Mouse (Mus musculus) heart, embryonic 16.5 days (tissue): ENCODE data around the gene Nsd2. TPM values are rescaled to one million over a fixed set of nuclear protein-coding genes. Genes with fewer than 3 reads are reported as not detected.

Source experiments
- ATAC-seq: fragments of 200-750 bp; cut with Nextera tagmentation; replicated peaks from 2 replicates; pipeline ENCODE4 v1.8.0; 2017; ENCODE audit warnings: moderate number of reproducible peaks; ENCODE audit not compliant: insufficient read depth, low FRiP score; ENCODE audit errors: extremely low read depth
- H3K27ac ChIP-seq: fragments of 300-500 bp; sonication (generic); 2 replicates; pipeline ENCODE4 v1.5.1; 2014; ENCODE audit warnings: mild to moderate bottlenecking, low read length, control low read depth, moderate library complexity
- H3K27me3 ChIP-seq: fragments of 300-500 bp; sonication (generic); 2 replicates; pipeline ENCODE4 v1.6.1; 2014; ENCODE audit warnings: low read length, mixed read lengths; ENCODE audit not compliant: control insufficient read depth, insufficient read depth
- H3K36me3 ChIP-seq: fragments of 300-500 bp; sonication (generic); 2 replicates; pipeline ENCODE4 v1.6.1; 2014; ENCODE audit not compliant: control insufficient read depth, insufficient read depth
- H3K4me1 ChIP-seq: fragments of 300-500 bp; sonication (generic); 2 replicates; pipeline ENCODE4 v1.6.1; 2014; ENCODE audit warnings: low read length, mixed read lengths; ENCODE audit not compliant: control insufficient read depth, insufficient read depth
- H3K4me2 ChIP-seq: fragments of 300-500 bp; sonication (generic); 2 replicates; pipeline ENCODE4 v1.6.1; 2014; ENCODE audit warnings: low read depth, mild to moderate bottlenecking, control low read depth, low read length
- H3K4me3 ChIP-seq: fragments of 300-500 bp; sonication (generic); 2 replicates; pipeline ENCODE4 v1.5.1; 2014; ENCODE audit warnings: mild to moderate bottlenecking, control low read depth, low read length
- H3K9ac ChIP-seq: fragments of 300-500 bp; sonication (generic); 2 replicates; pipeline ENCODE4 v1.6.1; 2014; ENCODE audit warnings: low read length, control low read depth
- H3K9me3 ChIP-seq: fragments of 300-500 bp; sonication (generic); replicated peaks from 2 replicates; pipeline ENCODE4 v1.6.1; 2016; ENCODE audit warnings: low read length; ENCODE audit not compliant: control insufficient read depth
- WGBS: fragments of 180-500 bp; shearing (Covaris S2); extraction: QIAGEN DNeasy Blood & Tissue Kit; methylation state at CpG from one replicate; pipeline ENCODE4 v1.1.7; 2014; 5-methylcytosine and 5-hydroxymethylcytosine counted together
- polyA plus RNA-seq: library from polyadenylated mRNA; unstranded; fragments of >200 nt; fragmentation: Nextera tagmentation; extraction: Ambion mirVana; gene quantifications from 2 replicates; pipeline ENCODE4 v1.2.1, GENCODE M21; 2015

The Nsd2 gene
- polyA plus RNA-seq: 24.3 and 28.1 TPM in 2 replicates

DNA sequence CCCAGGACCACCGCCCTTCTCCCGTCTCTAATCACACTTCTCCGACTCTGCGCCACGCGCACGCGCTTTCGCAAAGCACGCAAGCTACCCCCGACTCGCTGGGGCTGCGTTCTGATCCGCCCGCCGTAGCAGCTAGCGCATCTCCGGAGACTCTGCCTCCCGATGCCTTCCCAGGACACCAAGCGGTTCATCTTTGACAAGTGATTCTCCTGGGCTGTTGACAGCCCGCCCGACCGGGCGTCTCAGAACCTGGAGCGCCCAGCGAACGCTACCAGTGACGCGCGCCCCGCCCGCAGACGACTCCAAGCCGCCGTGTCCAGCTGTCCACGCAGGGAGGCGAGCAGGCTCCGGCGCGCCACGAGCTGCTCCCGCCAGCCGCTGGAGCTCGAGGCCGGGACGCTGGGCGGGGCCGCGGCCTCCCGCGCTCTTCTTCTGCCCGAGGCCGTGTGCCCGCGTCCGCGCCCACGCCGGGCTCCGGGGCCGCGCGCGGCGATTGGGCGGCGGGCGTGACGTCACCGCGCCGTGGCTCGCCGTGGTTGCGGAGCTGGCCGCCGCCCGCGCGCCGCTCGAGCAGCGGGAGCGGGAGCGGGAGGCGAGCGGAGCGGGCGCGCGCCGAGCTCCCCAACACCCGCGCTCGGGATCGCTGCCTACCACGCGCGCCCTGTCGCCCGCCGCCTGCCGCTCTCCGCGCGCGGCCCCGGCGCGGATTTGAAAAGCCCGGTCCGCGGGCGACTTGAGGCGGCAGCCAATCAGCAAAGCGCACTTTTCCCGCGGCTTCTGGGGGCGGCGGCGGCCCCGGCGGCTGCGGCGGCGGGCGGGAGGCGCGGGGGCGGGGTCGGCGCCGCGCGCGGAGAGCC lies at the start of gene Nsd2:
Gene Nsd2, plus strand, starts transcription at position 850 of the 857 bp plus-strand sequence.
- peak; percentile 85 for ATAC-seq
- no peaks in the 10 kb centered on the region for H3K36me3 ChIP-seq
- under 1% methylated on average over 128 of the region's 136 CpGs for WGBS
- H3K4me3 ChIP-seq: peak within 1 kb of the TSS; percentile 88
- peak within 1 kb of the TSS; percentile 100 for H3K9ac ChIP-seq
- H3K4me2 ChIP-seq: peak within 1 kb of the TSS; percentile 70
- peaks cover 35% of the 10 kb centered on the region for H3K4me1 ChIP-seq
- no peaks in the 10 kb centered on the region for H3K9me3 ChIP-seq
- peak within 1 kb of the TSS; percentile 97 for H3K27ac ChIP-seq
- H3K27me3 ChIP-seq: no peaks in the 10 kb centered on the region

DNA sequence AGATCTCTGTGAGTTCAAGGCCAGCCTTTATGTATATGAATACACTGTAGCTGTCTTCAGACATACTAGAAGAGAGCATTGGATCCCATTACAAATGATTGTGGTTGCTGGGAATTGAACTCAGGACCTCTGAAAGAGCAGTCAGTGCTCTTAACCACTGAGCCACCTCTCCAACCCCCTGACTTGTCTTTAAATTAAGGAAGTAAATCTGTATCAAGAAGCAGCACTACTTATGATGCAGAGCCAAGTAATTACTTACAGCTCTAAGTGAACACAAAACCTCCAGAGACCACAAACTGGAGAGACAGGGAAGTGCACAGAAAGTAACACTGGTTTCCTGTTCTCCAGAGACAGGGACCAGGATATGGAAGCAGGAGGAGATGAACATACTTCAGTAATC lies 43.3 kb upstream of the Nsd2 start:
- no peak overlapping the region for H3K4me2 ChIP-seq
- H3K27me3 ChIP-seq: no peaks in the 10 kb centered on the region
- no peak for ATAC-seq
- H3K27ac ChIP-seq: no peak overlapping the region
- no peaks in the 10 kb centered on the region for H3K9me3 ChIP-seq
- no peak overlapping the region for H3K4me3 ChIP-seq
- H3K36me3 ChIP-seq: peaks cover 8% of the 10 kb centered on the region
- peaks cover 10% of the 10 kb centered on the region for H3K4me1 ChIP-seq
- H3K9ac ChIP-seq: no peak overlapping the region

DNA sequence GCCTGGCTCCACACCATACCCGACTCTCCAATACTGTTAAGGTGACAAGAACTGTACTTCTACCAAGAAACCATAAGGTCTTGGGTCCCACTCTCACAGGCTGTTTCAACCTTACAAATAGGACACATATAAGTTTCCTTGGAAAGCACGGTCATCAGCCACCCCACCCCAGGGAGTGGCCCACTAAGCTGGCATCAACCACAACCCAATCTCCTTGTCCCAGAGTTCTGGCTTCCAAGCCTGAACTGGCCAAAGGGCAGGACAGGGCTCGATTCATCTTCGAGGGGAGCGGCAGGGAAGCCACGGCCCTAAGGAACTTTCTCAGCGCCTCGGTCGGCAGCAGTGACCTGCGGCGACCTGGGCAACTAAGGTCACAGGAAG lies 38.6 kb upstream of the Nsd2 start:
- no peaks in the 10 kb centered on the region for H3K9me3 ChIP-seq
- H3K36me3 ChIP-seq: peaks cover under 1% of the 10 kb centered on the region; the same call in 1 of the 2 replicates
- H3K27ac ChIP-seq: peak overlapping the region; percentile 90
- ATAC-seq: no peak
- no peaks in the 10 kb centered on the region for H3K27me3 ChIP-seq
- 4% methylated on average over 11 of the region's 11 CpGs for WGBS
- H3K4me2 ChIP-seq: peak overlapping the region; percentile 92
- peak overlapping the region; percentile 91 for H3K4me3 ChIP-seq
- peaks cover 13% of the 10 kb centered on the region for H3K4me1 ChIP-seq
- H3K9ac ChIP-seq: peak overlapping the region; percentile 86

DNA sequence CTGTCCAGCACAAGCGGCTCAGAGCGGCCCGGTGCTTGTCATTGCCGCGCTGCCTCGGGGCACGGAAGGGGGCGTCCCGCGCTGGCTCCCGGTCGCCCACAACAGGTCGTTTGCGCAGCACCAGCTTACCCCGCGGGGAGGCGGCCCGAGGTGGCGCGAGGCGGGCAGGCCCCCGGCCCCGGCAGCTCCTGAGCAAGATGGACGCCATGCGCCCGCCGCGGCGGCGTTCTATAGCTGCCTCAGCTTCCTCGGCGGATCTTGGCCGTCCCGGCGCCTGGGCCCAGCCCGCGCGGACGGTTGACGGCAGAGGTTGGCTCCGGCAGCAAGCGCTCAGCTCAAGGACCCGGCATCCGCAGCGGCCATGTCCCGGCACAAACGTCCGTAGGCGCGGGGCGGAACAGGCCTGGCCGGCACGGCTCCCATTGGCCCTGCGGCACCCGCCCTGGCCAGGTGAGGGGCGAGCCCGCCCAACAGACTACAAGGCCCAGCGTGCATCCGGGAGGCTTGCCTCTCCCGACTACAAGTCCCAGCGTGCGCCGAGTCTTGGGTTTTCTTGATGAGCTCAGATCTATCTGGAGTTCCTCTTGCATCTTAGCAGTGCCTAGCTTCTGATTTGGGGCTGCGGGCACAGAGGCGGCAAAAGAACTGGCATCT lies 38.1 kb upstream of the Nsd2 start, which contains the start of gene Letm1:
Gene Letm1, minus strand, starts transcription at position 473 of the 654 bp plus-strand sequence.
- peak within 1 kb of the TSS; percentile 90 for H3K27ac ChIP-seq
- peak within 1 kb of the TSS; percentile 86 for H3K9ac ChIP-seq
- H3K36me3 ChIP-seq: no peaks in the 10 kb centered on the region
- no peaks in the 10 kb centered on the region for H3K27me3 ChIP-seq
- peak within 1 kb of the TSS; percentile 92 for H3K4me2 ChIP-seq
- peak; percentile 100 for ATAC-seq
- peak within 1 kb of the TSS; percentile 91 for H3K4me3 ChIP-seq
- under 1% methylated on average over 65 of the region's 65 CpGs for WGBS
- peaks cover 13% of the 10 kb centered on the region for H3K4me1 ChIP-seq
- H3K9me3 ChIP-seq: no peaks in the 10 kb centered on the region

DNA sequence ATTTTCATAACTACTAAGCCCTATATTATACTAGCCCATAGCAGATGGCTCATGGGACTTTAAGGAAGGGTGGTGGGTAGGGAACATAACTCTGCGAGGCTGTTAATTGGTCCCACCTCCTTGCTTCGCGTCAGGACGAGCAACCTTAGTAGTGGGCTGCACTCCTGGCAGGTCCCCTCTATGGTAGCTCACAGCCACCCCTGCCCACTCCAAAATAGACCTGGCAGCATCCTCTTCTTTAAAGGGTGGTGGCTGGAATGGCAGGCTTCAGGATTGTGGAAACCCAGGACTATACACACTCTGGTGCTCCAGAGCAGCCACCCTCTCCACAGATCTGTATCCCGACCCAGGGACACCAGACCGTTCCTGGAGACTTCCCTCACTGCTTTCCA lies 37.5 kb upstream of the Nsd2 start:
- no peaks in the 10 kb centered on the region for H3K9me3 ChIP-seq
- peak overlapping the region; percentile 86 for H3K9ac ChIP-seq
- peak overlapping the region; percentile 92 for H3K4me2 ChIP-seq
- ATAC-seq: peak; percentile 39; the same call in 1 of the 2 replicates
- H3K27me3 ChIP-seq: no peaks in the 10 kb centered on the region
- H3K36me3 ChIP-seq: no peaks in the 10 kb centered on the region
- H3K4me1 ChIP-seq: peaks cover 13% of the 10 kb centered on the region
- H3K27ac ChIP-seq: peak overlapping the region; percentile 12
- 9% methylated on average over 6 of the region's 6 CpGs for WGBS
- peak overlapping the region; percentile 91 for H3K4me3 ChIP-seq

DNA sequence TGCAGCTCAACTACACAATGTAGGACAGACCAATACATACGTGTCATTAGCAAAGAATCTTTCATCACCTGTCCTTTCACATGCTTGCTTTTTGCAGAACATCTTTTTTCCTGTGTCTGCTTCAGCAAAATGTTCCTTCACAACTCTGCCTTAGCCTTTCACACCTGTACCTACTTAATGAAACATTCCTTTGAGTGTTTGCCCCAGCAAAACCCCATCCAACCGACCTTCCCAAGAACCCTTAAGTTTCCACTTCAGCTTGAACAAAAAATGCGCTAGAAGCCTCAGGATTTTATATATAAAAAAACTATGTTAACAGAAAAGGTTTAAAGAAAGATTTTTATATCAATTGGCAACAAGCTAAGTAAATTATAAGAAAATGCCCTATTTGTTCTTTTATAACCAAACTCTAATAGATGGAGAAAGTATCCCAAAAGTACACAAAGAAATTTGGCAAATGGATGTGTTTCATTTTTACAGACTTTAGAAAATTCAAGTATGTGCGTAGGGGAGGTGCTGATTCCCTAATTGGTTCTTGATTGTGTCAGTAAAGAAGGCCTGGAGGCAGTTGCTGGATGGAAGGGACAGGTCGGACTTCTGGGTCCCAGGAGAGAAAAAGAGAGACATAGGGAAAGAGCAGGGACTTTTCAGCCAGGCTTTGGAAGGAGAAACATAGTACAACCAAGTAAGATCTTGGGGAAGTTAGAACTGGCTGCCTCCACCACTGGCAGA lies 28.4 kb upstream of the Nsd2 start:
- H3K27ac ChIP-seq: no peak overlapping the region
- no peak overlapping the region for H3K4me3 ChIP-seq
- WGBS: 65% methylated on average over 5 of the region's 5 CpGs
- no peaks in the 10 kb centered on the region for H3K4me1 ChIP-seq
- no peak overlapping the region for H3K4me2 ChIP-seq
- no peak overlapping the region for H3K9ac ChIP-seq
- no peaks in the 10 kb centered on the region for H3K27me3 ChIP-seq
- H3K36me3 ChIP-seq: no peaks in the 10 kb centered on the region
- ATAC-seq: no peak
- no peaks in the 10 kb centered on the region for H3K9me3 ChIP-seq

DNA sequence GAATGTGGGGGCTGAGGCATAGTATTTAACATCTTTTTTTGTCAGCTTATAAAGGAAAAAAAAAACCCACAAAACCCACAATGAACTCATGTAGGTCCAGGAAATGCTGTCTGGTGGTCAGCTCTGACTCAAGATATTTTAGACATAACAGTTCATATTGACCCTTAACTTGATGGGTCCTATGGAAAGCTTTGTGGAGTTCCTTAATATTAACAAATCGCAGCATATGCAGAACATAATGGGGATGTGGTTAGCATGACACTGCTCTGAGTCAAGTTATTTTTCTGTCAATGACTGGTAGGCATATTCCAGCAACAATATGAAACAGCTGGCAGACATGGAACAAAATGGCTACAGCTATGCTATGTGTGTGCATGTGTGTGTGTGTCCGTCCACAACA lies 17.2 kb upstream of the Nsd2 start:
- WGBS: 66% methylated on average over 2 of the region's 2 CpGs
- Histone ChIP-seq H3K4me2 (no peak overlapping the region), H3K4me1 (no peaks in the 10 kb centered on the region), H3K4me3 (no peak overlapping the region), H3K27ac (no peak overlapping the region), H3K27me3 (no peaks in the 10 kb centered on the region), H3K9ac (no peak overlapping the region), H3K9me3 (peaks cover 17% of the 10 kb centered on the region), H3K36me3 (no peaks in the 10 kb centered on the region)
- ATAC-seq: no peak

DNA sequence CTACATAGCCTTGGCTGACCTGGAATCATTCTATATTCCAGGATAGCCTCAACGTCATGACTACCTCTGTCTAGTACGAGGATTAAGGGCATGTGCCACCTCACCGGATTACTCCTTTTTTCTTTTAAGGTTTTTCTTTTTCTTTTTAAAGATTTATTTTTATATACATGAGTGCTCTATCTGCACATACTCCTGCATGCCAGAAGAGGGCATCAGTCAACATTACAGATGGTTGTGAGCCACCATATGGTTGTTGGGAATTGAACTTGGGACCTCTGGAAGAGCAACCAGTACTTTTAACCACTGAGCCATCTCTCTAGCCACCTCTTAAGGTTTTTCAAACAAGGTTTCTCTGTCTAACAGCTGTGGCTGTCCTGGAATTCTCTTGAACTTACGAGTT lies 9.0 kb upstream of the Nsd2 start:
- WGBS: 85% methylated on average over 4 of the region's 4 CpGs
- H3K4me1 ChIP-seq: no peaks in the 10 kb centered on the region

More for the DNA sequence above, 9.0 kb upstream of the Nsd2 start:
- Histone ChIP-seq H3K27me3 (no peaks in the 10 kb centered on the region), H3K4me2 (no peak overlapping the region), H3K9ac (no peak overlapping the region), H3K36me3 (no peaks in the 10 kb centered on the region), H3K9me3 (peaks cover 2% of the 10 kb centered on the region; the same call in 1 of the 2 replicates), H3K27ac (no peak overlapping the region), H3K4me3 (no peak overlapping the region)
- ATAC-seq: no peak
